Mouse (Mus musculus): ENCODE measurements around the gene En2.

GRCm38 (mm10) chr5:28118531-28118925 is 47.0 kb upstream of the En2 start:
- TF ChIP-seq CTCF (IDR thresholded peaks at IDR 0.05; ENCODE audit: low read depth) (no peak), EP300 (optimal IDR thresholded peaks at IDR 0.05) (no peak)
